Comparison of ENCODE assay signal across 8 mouse cellular contexts in genomic region chr12:80260744-80261695, GRCm38 (mm10). TPM values are rescaled to one million over a fixed set of nuclear protein-coding genes. Genes with fewer than 3 reads are reported as not detected.
A peak's percentile ranks its signal among the peaks of the same experiment; 100 is the strongest.
DNase-seq lines count a peak whose midpoint lies in the region; ATAC-seq and TF ChIP-seq lines count a peak whose summit lies in the region.

No protein-coding gene starts in this region.

- no peaks in the 10 kb centered on the region; the same call in 1 of the 2 replicates for H3K4me1 ChIP-seq in heart, adult 2 months (ENCODE audit: control insufficient read depth, insufficient read depth, low read length)
- H3K4me1 ChIP-seq in liver, adult 2 months (ENCODE audit: control insufficient read depth, insufficient read depth, low read length), result no peaks in the 10 kb centered on the region
- peaks cover 7% of the 10 kb centered on the region for H3K4me1 ChIP-seq in neural tube, embryonic 12.5 days

- peak overlapping the region; percentile 97 for H3K4me3 ChIP-seq in heart, adult 2 months
- H3K4me3 ChIP-seq in liver, adult 2 months (ENCODE audit: insufficient read depth, low read depth, low read length), result peak overlapping the region; percentile 63
- H3K4me3 ChIP-seq in neural tube, embryonic 12.5 days, result peak overlapping the region; percentile 73

- no peak for TF ChIP-seq POLR2A in heart, adult 2 months (IDR thresholded peaks at IDR 0.05; ENCODE audit: insufficient read depth, low read depth, low read length)
- TF ChIP-seq POLR2A in liver, adult 2 months (IDR thresholded peaks at IDR 0.05; ENCODE audit: extremely low read depth, insufficient read depth, low read length), result no peak

- no peaks in the 10 kb centered on the region for H3K36me3 ChIP-seq in heart, adult 2 months (ENCODE audit: control insufficient read depth, insufficient read depth, low read length)
- H3K36me3 ChIP-seq in liver, adult 2 months (ENCODE audit: control insufficient read depth, insufficient read depth, low read length), result no peaks in the 10 kb centered on the region
- no peaks in the 10 kb centered on the region for H3K36me3 ChIP-seq in neural tube, embryonic 12.5 days

- TF ChIP-seq CTCF in heart, adult 2 months (IDR thresholded peaks at IDR 0.05), result no peak
- no peak for TF ChIP-seq CTCF in liver, adult 2 months (IDR thresholded peaks at IDR 0.05; ENCODE audit: low read depth, low read length)

- H3K79me2 ChIP-seq in heart, adult 2 months (replicated peaks; ENCODE audit: control insufficient read depth, insufficient read depth, low read length), result peaks cover 2% of the 10 kb centered on the region; the same call in 1 of the 2 replicates
- H3K79me2 ChIP-seq in liver, adult 2 months (ENCODE audit: control insufficient read depth, insufficient read depth, low read length), result peaks cover 28% of the 10 kb centered on the region

- H3K9me3 ChIP-seq in neural tube, embryonic 12.5 days, result no peaks in the 10 kb centered on the region

- no peak for TF ChIP-seq EP300 in heart, adult 2 months (IDR thresholded peaks at IDR 0.05; ENCODE audit: insufficient read depth, low read depth, low read length)

- H3K27ac ChIP-seq in heart, adult 2 months, result peak overlapping the region; percentile 82
- H3K27ac ChIP-seq in liver, adult 2 months (replicated peaks; ENCODE audit: insufficient read depth, low read depth, low read length), result peak overlapping the region; percentile 62
- no peak overlapping the region for H3K27ac ChIP-seq in neural tube, embryonic 12.5 days

- peak overlapping the region; percentile 74 for H3K4me2 ChIP-seq in neural tube, embryonic 12.5 days (replicated peaks)

- DNase-seq in heart, adult 2 months, result no peak
- no peak for DNase-seq in heart, postnatal 10 days
- peak; percentile 86 for DNase-seq in ZHBTc4 (ENCODE audit: low read depth, low spot score)
- peak; percentile 36 for DNase-seq in heart, postnatal 25 days (ENCODE audit: low spot score)
- DNase-seq in liver, adult 2 months (ENCODE audit: extremely low read depth, low read depth, low spot score), result no peak
- no peak for DNase-seq in cerebellum, adult 11 months
- DNase-seq in adrenal gland, adult 8-10 months, result no peak

- H3K27me3 ChIP-seq in heart, adult 2 months (ENCODE audit: control insufficient read depth, insufficient read depth, low read length), result no peaks in the 10 kb centered on the region
- H3K27me3 ChIP-seq in liver, adult 2 months (ENCODE audit: control insufficient read depth, insufficient read depth, low read length), result no peaks in the 10 kb centered on the region
- H3K27me3 ChIP-seq in neural tube, embryonic 12.5 days (replicated peaks), result no peaks in the 10 kb centered on the region

- intact Hi-C loops in heart, adult 2 months (cut with DNase I), result loop anchor here (1.0 kb wide), 1 partner anchor 31 kb away; no protein-coding TSS in a partner anchor
- intact Hi-C loops in heart, postnatal 10 days (cut with DNase I), result loop anchor here (1.0 to 5.0 kb wide), 2 partner anchors 63 to 76 kb away; no protein-coding TSS in a partner anchor
- intact Hi-C loops in heart, postnatal 25 days (cut with DNase I), result no loop called here

- peak; percentile 4; the same call in 1 of the 2 replicates for ATAC-seq in neural tube, embryonic 12.5 days (ENCODE audit: low FRiP score, low read depth)

- H3K9ac ChIP-seq in heart, adult 2 months (ENCODE audit: low read depth, low read length), result peak overlapping the region; percentile 70
- H3K9ac ChIP-seq in liver, adult 2 months (ENCODE audit: low read depth, low read length), result peak overlapping the region; percentile 74
- H3K9ac ChIP-seq in neural tube, embryonic 12.5 days, result peak overlapping the region; percentile 84

- WGBS in heart, adult 2 months, result 22% methylated on average over 25 of the region's 25 CpGs
- 23% methylated on average over 25 of the region's 25 CpGs for whole genome bisulfite sequencing in liver, adult 2 months
- WGBS in neural tube, embryonic 12.5 days, result 12% methylated on average over 25 of the region's 25 CpGs

RNA-seq across cellular contexts. Expression of gene Actn1, which starts 0.8 kb away (rescaled TPM):
- 10 to 100 TPM; 30.6 to 31.7 TPM for total RNA-seq in heart, adult 2 months (2021)
- 29.0 and 31.1 TPM in 2 replicates for polyA plus RNA-seq in heart, adult 2 months (2012; rRNA removed)
- 10 to 100 TPM; 70.7 to 71.9 TPM for total RNA-seq in heart, postnatal 10 days (2021)
- total RNA-seq in heart, postnatal 25 days (2021), result 10 to 100 TPM; 33.9 to 38.3 TPM
- 15.4 and 21.9 TPM in 2 replicates for total RNA-seq in liver, adult 2 months (2014; rRNA removed)
- polyA plus RNA-seq in liver, adult 2 months (2012; rRNA removed), result 11.0 and 17.6 TPM in 2 replicates
- polyA plus RNA-seq in neural tube, embryonic 12.5 days (2016; fragmentation: Nextera tagmentation; extraction: Ambion mirVana), result 15.8 and 16.7 TPM in 2 replicates
- 10 to 100 TPM; 35.5 to 51.7 (median 44.4) TPM for total RNA-seq in adrenal gland, adult 8-10 months (2022)

Comparison
In these comparisons a context has a peak if more than half of its experiments do, and no peak if none do; other contexts are left out.
1. DNase-seq: peak in ZHBTc4 (single experiment) and heart, postnatal 25 days (single experiment); none in heart, adult 2 months (0 of 2), heart, postnatal 10 days (0 of 2), liver, adult 2 months (single experiment), cerebellum, adult 11 months (single experiment) and adrenal gland, adult 8-10 months (single experiment).
2. Peak in every context shown above with its lines, with median percentiles within 50 percentile points of each other: H3K4me3 ChIP-seq and H3K9ac ChIP-seq.